Mouse (Mus musculus) heart, embryonic 15.5 days (tissue): ENCODE data around the gene Lrrk1. TPM values are rescaled to one million over a fixed set of nuclear protein-coding genes. Genes with fewer than 3 reads are reported as not detected.

Experiments used
- ATAC-seq: fragments of 200-750 bp; cut with Nextera tagmentation; replicated peaks from 2 replicates; pipeline ENCODE4 v1.8.0; 2017; ENCODE audit warnings: low read depth, moderate TSS enrichment; ENCODE audit not compliant: insufficient number of reproducible peaks, insufficient read depth, low FRiP score
- H3K27ac ChIP-seq: fragments of 300-500 bp; sonication (generic); 2 replicates; pipeline ENCODE4 v1.5.1; 2015; ENCODE audit warnings: mild to moderate bottlenecking, inconsistent platforms
- H3K27me3 ChIP-seq: fragments of 300-500 bp; sonication (generic); 2 replicates; pipeline ENCODE4 v1.6.1; 2015; ENCODE audit warnings: inconsistent platforms
- H3K36me3 ChIP-seq: fragments of 300-500 bp; sonication (generic); 2 replicates; pipeline ENCODE4 v1.6.1; 2015; ENCODE audit warnings: mild to moderate bottlenecking, inconsistent platforms
- H3K4me1 ChIP-seq: fragments of 300-500 bp; sonication (generic); replicated peaks from 2 replicates; pipeline ENCODE4 v1.6.1; 2015; ENCODE audit warnings: inconsistent platforms
- H3K4me2 ChIP-seq: fragments of 300-500 bp; sonication (generic); 2 replicates; pipeline ENCODE4 v1.6.1; 2015; ENCODE audit warnings: inconsistent platforms, mild to moderate bottlenecking, moderate library complexity
- H3K4me3 ChIP-seq: fragments of 300-500 bp; sonication (generic); 2 replicates; pipeline ENCODE4 v1.5.1; 2015; ENCODE audit warnings: mild to moderate bottlenecking, inconsistent platforms
- H3K9ac ChIP-seq: fragments of 300-500 bp; sonication (generic); 2 replicates; pipeline ENCODE4 v1.6.1; 2015; ENCODE audit warnings: mild to moderate bottlenecking, inconsistent platforms
- H3K9me3 ChIP-seq: fragments of 300-500 bp; sonication (generic); replicated peaks from 2 replicates; pipeline ENCODE4 v1.6.1; 2016; ENCODE audit warnings: inconsistent platforms
- WGBS: fragments of 180-500 bp; shearing (Covaris S2); methylation state at CpG from one replicate; pipeline ENCODE4 v1.1.7; 2015; ENCODE audit warnings: mixed read lengths; 5-methylcytosine and 5-hydroxymethylcytosine counted together
- polyA plus RNA-seq: library from polyadenylated mRNA; unstranded; fragments of >200 nt; fragmentation: Nextera tagmentation; extraction: Ambion mirVana; gene quantifications from 2 replicates; pipeline ENCODE4 v1.2.1, GENCODE M21; 2015

Gene Lrrk1
- polyA plus RNA-seq, 1 experiment from 2014 or later = 7.8 TPM

DNA sequence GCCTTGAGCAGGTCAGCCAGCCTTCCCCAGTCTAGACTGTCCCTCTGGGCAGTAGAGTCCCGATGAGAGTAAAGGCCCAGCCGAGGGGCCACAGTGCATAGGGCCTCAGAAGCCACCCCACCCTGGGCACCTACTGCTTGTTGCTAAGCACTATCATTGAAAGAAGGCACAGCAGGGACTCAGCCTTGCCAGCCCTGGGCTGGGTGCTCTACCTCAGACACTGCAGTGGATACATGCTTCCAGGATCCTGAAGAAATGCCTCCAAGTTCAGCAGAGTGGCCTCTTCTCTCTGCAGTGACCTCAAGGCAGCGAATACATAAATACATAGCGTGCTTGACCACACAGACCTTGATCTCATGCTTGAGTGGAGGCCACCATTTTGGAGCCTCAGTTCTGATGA is 156.3 kb downstream of the Lrrk1 start:
- WGBS = 83% methylated on average over 4 of the region's 4 CpGs

DNA sequence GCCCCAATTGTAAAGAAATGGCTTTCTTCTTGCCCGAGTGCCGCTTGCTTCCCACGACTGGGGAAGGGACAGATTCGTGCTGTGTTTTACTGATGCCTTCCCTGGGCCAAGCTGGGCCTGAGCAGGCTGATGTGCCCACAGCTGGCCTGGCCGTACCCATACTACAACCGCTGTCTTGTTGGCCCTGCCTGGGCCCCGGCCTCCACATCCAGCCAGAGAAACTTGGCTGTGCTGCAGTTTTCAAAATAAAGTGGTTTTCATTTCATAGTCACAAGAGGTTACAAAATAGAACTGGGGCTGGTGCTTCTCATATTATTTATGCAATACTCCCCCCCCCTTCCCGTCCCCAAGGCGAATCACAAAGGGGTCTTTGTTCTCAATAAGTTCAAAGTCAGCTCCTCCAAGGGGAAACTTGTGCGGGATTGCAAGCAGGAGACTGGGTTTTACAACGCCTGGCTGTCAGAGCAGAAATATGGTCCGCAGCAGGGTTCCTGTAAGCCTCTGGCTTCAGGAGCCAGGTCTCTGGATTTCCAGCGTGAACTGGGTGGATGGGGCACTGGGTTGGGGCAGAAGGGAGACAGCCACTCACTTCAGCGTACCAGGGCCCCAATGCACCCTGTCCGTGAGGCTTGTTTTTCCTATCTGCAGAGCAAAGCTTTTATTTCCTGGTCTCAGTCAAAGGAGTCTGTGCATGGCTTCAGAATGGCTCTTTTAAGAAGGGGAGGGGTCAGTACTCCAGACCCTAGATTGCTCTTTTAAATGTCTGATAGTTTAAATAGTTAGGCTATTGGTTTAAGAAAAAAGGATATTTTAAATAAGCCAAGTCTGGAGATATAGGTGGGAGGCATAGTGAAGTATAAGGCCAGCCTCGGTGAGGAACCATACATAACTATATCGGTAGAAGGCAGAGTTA is 157.3 kb downstream of the Lrrk1 start:
- no peak overlapping the region for H3K4me3 ChIP-seq
- no peaks in the 10 kb centered on the region for H3K9me3 ChIP-seq
- ATAC-seq = no peak
- H3K27ac ChIP-seq = peak overlapping the region; percentile 79
- H3K27me3 ChIP-seq = no peaks in the 10 kb centered on the region
- H3K4me2 ChIP-seq = no peak overlapping the region
- no peak overlapping the region for H3K9ac ChIP-seq
- 60% methylated on average over 17 of the region's 17 CpGs for WGBS
- peaks cover 29% of the 10 kb centered on the region for H3K4me1 ChIP-seq
- H3K36me3 ChIP-seq = no peaks in the 10 kb centered on the region

More for the DNA sequence above, 156.3 kb downstream of the Lrrk1 start:
- no peaks in the 10 kb centered on the region for H3K27me3 ChIP-seq
- no peaks in the 10 kb centered on the region for H3K9me3 ChIP-seq
- H3K4me1 ChIP-seq = peaks cover 29% of the 10 kb centered on the region
- no peak for ATAC-seq
- H3K4me2 ChIP-seq = no peak overlapping the region
- H3K27ac ChIP-seq = peak overlapping the region; percentile 79; the same call in 1 of the 2 replicates
- no peak overlapping the region for H3K4me3 ChIP-seq
- H3K36me3 ChIP-seq = no peaks in the 10 kb centered on the region
- no peak overlapping the region for H3K9ac ChIP-seq

DNA sequence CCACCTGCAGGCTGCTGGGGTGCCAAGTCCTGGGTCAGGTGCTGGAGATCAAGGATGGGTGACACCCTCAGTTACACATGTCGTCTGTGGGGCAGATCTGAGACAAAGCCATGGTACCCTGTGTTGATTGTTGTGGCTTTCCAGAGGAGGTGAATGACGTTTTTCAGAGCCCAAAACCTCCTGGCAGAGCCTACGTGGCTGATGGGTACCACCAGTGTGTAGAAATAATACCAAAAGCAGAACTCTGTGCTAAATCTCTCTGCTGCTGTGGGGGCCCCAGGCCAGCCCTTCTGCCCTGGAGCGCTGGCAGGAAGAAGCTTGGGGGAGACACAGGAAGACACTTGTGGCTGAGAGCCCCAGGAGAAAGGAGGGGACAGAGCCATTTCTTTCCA is 157.9 kb downstream of the Lrrk1 start:
- H3K36me3 ChIP-seq = no peaks in the 10 kb centered on the region
- H3K27me3 ChIP-seq = no peaks in the 10 kb centered on the region
- H3K4me2 ChIP-seq = no peak overlapping the region
- H3K27ac ChIP-seq = peak overlapping the region; percentile 79
- H3K9ac ChIP-seq = no peak overlapping the region
- no peak overlapping the region for H3K4me3 ChIP-seq
- ATAC-seq = no peak
- H3K9me3 ChIP-seq = no peaks in the 10 kb centered on the region
- peaks cover 29% of the 10 kb centered on the region for H3K4me1 ChIP-seq
- 60% methylated on average over 4 of the region's 4 CpGs for WGBS

DNA sequence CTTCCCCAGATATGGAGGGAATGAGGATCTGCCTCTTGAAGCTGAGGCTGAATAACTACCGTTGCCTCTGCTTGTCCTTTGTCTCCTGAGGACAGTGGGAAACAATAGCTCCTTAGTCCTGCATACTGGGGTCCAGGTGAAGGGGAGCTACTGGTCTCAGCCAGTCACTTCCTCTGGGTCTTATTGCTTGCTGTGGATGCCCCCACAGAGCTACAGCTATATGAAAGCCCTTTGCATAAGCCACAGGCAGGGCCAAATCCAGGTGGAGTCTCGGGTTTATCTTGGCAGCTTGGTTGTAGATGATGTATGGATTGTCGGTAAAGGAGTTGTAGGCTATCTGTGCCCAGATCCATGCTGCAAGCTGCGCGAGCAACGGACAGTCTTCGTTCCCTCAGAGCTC is 158.7 kb downstream of the Lrrk1 start:
- Histone ChIP-seq H3K27ac (0 out of 2 replicates have a peak overlapping the region, but pooled peaks have one; percentile 79), H3K4me2 (no peak overlapping the region), H3K36me3 (no peaks in the 10 kb centered on the region), H3K9ac (no peak overlapping the region), H3K4me3 (no peak overlapping the region), H3K27me3 (no peaks in the 10 kb centered on the region), H3K4me1 (peaks cover 29% of the 10 kb centered on the region), H3K9me3 (no peaks in the 10 kb centered on the region)
- WGBS = 68% methylated on average over 7 of the region's 7 CpGs
- no peak for ATAC-seq

DNA sequence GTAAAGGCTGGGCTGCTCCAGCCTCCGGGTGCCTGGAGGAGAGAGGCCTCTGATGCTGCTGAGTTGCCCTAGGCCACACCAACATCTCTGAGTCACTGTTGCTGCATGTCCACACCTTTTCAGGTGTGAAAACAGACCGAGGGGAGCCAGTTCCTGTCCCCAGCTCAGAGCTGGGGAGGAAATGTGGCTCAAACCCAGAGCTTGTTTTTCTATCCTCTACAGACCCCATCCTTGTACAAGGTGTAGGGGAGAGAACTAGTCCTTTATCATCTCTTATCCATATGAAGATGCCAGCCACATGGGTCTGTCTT is 159.6 kb downstream of the Lrrk1 start:
- Histone ChIP-seq H3K4me2 (no peak overlapping the region), H3K9ac (no peak overlapping the region), H3K4me3 (no peak overlapping the region), H3K27ac (no peak overlapping the region), H3K27me3 (no peaks in the 10 kb centered on the region), H3K9me3 (no peaks in the 10 kb centered on the region), H3K36me3 (no peaks in the 10 kb centered on the region), H3K4me1 (peaks cover 23% of the 10 kb centered on the region)
- WGBS = 58% methylated on average over 2 of the region's 2 CpGs
- ATAC-seq = no peak

DNA sequence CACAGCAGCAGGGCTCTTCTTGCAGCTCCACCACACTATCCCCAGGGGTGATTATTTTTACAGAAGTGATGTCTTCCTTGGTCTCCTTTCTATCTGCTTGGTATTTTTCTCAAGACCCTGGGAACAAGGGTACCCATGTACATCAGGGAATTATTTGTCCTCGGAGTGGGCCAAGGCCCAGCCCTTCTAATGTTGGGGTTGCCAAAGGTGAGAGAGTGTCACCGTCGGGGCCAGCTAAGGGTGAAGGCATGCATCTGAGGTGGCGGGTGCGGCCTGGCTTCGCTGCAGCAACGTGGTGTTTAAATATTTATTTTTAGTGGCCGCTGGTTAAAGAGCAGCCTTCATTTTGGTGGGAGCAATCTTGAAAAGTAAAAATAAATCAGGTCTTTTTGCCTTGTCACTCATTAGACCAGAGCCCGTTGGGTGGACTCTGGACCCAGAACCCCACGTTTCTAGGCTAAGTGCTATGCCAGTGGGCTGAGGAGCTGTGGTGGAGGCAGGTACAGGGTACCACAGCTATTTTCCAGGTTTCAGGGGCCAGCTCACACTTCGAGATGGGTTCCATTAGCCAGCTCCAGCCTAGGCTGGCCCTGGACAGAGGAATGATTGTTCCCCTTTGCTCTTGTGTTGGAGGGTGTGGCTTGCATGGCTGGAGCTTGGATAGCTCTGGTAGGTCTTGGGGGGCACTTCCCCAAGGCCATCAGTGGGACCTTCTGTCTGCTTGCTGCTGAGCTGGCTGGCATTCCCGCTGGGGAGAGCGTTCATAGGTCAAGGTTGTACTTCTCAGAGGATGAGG is 160.1 kb downstream of the Lrrk1 start:
- no peak overlapping the region for H3K4me2 ChIP-seq
- H3K27me3 ChIP-seq = no peaks in the 10 kb centered on the region
- no peaks in the 10 kb centered on the region for H3K9me3 ChIP-seq
- H3K36me3 ChIP-seq = no peaks in the 10 kb centered on the region
- no peak overlapping the region for H3K4me3 ChIP-seq
- WGBS = 72% methylated on average over 13 of the region's 13 CpGs
- no peak for ATAC-seq
- no peak overlapping the region for H3K9ac ChIP-seq
- peaks cover 18% of the 10 kb centered on the region for H3K4me1 ChIP-seq
- H3K27ac ChIP-seq = no peak overlapping the region

DNA sequence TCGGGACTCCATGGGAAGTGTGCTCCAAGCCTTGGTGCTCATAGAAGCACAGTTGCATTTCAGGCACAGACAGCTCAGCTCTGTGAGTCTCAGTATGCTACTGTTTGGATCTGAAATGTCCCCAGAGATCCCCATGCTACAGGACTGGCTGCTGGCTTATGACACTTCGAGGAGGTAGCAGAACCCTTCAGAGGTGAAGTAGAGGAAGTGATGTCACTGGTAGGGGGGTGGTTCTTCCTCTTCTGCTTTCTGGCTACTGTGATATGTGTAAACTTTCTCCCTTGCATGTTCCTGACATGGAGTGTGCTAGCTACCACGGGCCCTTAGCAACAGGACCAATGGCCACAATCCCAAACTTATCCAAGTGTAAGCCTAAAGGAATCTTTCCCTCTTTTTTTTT is 162.3 kb downstream of the Lrrk1 start:
- H3K4me1 ChIP-seq = peaks cover 8% of the 10 kb centered on the region

DNA sequence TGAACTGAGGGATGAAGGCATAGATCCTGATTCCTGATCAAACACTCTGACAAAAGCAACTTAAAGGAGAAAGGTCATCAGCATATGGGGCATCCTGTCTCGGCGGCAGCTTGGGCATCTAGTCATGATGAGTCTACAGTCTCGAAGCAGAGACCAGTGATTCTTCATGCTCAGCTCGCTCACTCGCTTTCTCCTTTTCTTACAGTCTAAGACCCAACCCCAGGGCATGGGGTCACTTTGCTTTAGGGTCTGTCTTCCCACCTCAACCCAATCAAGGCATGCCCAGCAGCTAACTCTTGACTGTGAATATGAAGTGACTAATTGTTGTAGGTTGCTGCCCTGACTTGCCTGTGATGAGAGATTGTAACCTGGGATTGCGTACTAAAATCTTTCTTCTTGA is 163.6 kb downstream of the Lrrk1 start:
- 91% methylated on average over 6 of the region's 6 CpGs for WGBS

More for the DNA sequence above, 162.3 kb downstream of the Lrrk1 start:
- Histone ChIP-seq H3K9me3 (no peaks in the 10 kb centered on the region), H3K27ac (no peak overlapping the region), H3K4me3 (no peak overlapping the region), H3K36me3 (no peaks in the 10 kb centered on the region), H3K9ac (no peak overlapping the region), H3K4me2 (no peak overlapping the region), H3K27me3 (no peaks in the 10 kb centered on the region)
- WGBS = 63% methylated on average over 3 of the region's 3 CpGs
- ATAC-seq = no peak

DNA sequence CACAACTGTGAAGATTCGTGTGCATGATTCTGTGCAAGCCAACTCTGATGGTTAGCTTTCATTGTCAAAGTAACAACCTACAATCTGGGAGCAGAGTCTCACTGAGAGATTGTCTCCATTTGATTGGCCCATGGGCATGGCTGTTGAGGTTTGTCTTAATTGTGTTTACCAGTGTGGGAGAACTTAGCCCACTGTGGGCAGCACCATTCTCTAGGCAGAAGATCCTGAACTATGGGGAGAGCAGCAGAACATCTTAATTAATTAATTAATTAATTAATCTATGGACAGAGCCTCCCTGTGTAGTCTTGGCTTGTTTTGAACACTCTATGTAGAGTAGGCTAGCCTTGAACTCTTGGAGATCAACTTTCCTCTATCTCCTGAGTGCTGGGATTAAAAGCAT is 164.4 kb downstream of the Lrrk1 start:
- H3K27me3 ChIP-seq = no peaks in the 10 kb centered on the region
- peaks cover 11% of the 10 kb centered on the region for H3K4me1 ChIP-seq
- no peak overlapping the region for H3K4me3 ChIP-seq
- H3K4me2 ChIP-seq = no peak overlapping the region
- H3K9me3 ChIP-seq = no peaks in the 10 kb centered on the region
- 91% methylated on average over 1 of the region's 1 CpGs for WGBS
- ATAC-seq = no peak
- no peaks in the 10 kb centered on the region for H3K36me3 ChIP-seq
- H3K9ac ChIP-seq = no peak overlapping the region
- H3K27ac ChIP-seq = no peak overlapping the region

More for the DNA sequence above, 163.6 kb downstream of the Lrrk1 start:
- H3K27ac ChIP-seq = no peak overlapping the region
- H3K4me1 ChIP-seq = peaks cover 4% of the 10 kb centered on the region
- no peaks in the 10 kb centered on the region for H3K27me3 ChIP-seq
- ATAC-seq = no peak
- H3K9me3 ChIP-seq = no peaks in the 10 kb centered on the region
- no peaks in the 10 kb centered on the region for H3K36me3 ChIP-seq
- no peak overlapping the region for H3K4me2 ChIP-seq
- H3K9ac ChIP-seq = no peak overlapping the region
- no peak overlapping the region for H3K4me3 ChIP-seq

DNA sequence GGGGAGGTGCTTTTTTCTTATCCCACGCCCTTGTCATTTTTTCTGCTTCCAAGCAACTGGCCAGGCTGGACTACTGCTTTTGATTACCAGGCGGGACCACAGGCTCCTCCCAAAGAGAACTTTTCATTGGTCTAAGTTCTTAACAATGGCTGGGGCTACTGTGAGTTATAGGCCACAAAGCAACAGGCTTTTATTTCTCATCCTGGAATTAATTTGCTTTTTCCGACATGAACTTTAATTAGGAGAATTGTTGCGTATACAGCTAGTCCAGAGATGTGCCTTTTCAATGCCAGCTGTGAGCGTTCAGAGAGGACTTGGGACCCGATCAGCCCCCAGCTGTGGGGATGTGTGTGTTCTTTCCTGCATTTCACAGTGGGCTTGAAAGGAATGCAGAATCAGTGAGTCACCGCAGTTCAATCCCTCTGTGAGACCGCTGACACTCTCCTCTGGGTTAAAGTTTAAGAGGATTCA is 165.5 kb downstream of the Lrrk1 start:
- Histone ChIP-seq H3K27me3 (no peaks in the 10 kb centered on the region), H3K9me3 (no peaks in the 10 kb centered on the region), H3K4me1 (peaks cover 22% of the 10 kb centered on the region), H3K36me3 (no peaks in the 10 kb centered on the region), H3K27ac (peak overlapping the region; percentile 42; the same call in 1 of the 2 replicates), H3K4me3 (no peak overlapping the region), H3K9ac (no peak overlapping the region), H3K4me2 (no peak overlapping the region)
- ATAC-seq = no peak
- 44% methylated on average over 8 of the region's 8 CpGs for WGBS

DNA sequence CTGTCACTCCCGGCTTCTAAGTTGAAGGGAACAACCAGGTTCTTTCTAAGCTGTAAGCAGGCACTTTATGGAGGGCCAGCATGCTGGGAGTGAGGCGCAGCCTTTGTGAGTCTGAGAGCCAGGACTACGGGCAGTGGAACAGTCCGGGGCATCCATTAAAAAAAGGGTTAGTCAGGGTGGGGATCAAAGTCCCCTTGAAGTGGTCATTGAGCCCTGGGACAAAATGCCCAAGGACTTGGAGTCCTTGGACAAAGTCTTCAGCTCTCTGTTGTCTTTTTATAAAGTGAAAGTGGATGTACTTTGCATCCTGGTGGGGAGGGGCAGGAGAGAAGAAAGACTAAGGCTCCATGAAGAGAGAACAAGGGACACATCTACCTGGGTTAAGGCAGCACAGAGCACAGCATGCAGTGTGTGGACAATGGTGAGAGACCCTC is 168.3 kb downstream of the Lrrk1 start:
- H3K4me2 ChIP-seq = no peak overlapping the region
- H3K9ac ChIP-seq = no peak overlapping the region
- WGBS = 75% methylated on average over 4 of the region's 4 CpGs
- ATAC-seq = no peak
- no peak overlapping the region for H3K4me3 ChIP-seq
- peak overlapping the region; percentile 90 for H3K27ac ChIP-seq
- no peaks in the 10 kb centered on the region for H3K27me3 ChIP-seq
- H3K4me1 ChIP-seq = peaks cover 30% of the 10 kb centered on the region
- no peaks in the 10 kb centered on the region for H3K9me3 ChIP-seq
- H3K36me3 ChIP-seq = no peaks in the 10 kb centered on the region
